Mouse (Mus musculus) small intestine, adult 2 months (tissue): Measurements from ENCODE around the gene Klhl35.

Experiments used
- CTCF ChIP-seq: fragments of 200-500 bp; IDR thresholded peaks from 2 replicates; pipeline ENCODE4 v1.5.1; 2012; ENCODE audit warnings: low read depth, mild to moderate bottlenecking, control low read depth, inconsistent platforms, low read length, moderate library complexity, mixed read lengths; ENCODE audit not compliant: insufficient replicate concordance, insufficient read length; ENCODE audit errors: extremely low read depth
- POLR2A ChIP-seq: fragments of 200-500 bp; IDR thresholded peaks from 2 replicates; pipeline ENCODE4 v1.6.1; 2012; ENCODE audit warnings: low read depth, mild to moderate bottlenecking, control low read depth, inconsistent platforms, low read length, moderate library complexity

DNA sequence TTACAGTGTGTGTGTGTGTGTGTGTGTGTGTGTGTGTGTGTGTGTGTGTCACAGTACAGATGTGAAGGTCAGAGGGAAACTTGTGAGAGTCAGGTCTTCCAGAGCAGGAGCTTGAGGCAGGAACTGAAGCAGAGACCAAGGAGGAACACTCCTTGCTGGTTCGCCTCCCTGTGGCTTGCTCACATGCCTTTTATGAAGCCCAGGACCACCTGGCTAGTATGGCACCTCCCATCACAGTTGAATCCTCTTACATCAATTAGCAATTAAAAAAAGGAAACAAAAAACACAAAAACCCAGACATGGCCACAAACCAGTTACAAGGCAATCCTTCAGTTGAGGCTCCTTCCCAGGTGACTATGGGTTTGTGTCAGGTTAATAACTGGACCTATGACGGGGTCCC is 2.7 kb upstream of the Klhl35 start:
- TF ChIP-seq POLR2A = no peak
- TF ChIP-seq CTCF = no peak
